Mouse (Mus musculus) neural tube, embryonic 15.5 days (tissue): ENCODE measurements around the gene Gm45062. TPM values are rescaled to one million over a fixed set of nuclear protein-coding genes. Genes with fewer than 3 reads are reported as not detected.

Experiments used
- ATAC-seq: fragments of 200-750 bp; cut with Nextera tagmentation; 2 replicates; pipeline ENCODE4 v1.8.0; 2017; ENCODE audit warnings: mild to moderate bottlenecking, moderate TSS enrichment, moderate library complexity; ENCODE audit not compliant: low FRiP score
- H3K27ac ChIP-seq: fragments of 300-500 bp; sonication (generic); replicated peaks from 2 replicates; pipeline ENCODE4 v1.5.1; 2015; ENCODE audit warnings: mild to moderate bottlenecking, inconsistent platforms
- H3K27me3 ChIP-seq: fragments of 300-500 bp; sonication (generic); replicated peaks from 2 replicates; pipeline ENCODE4 v1.6.1; 2015; ENCODE audit warnings: inconsistent platforms
- H3K36me3 ChIP-seq: fragments of 300-500 bp; sonication (generic); 2 replicates; pipeline ENCODE4 v1.6.1; 2015; ENCODE audit warnings: inconsistent platforms
- H3K4me1 ChIP-seq: fragments of 300-500 bp; sonication (generic); 2 replicates; pipeline ENCODE4 v1.6.1; 2015; ENCODE audit warnings: inconsistent platforms
- H3K4me2 ChIP-seq: fragments of 300-500 bp; sonication (generic); 2 replicates; pipeline ENCODE4 v1.6.1; 2015; ENCODE audit warnings: inconsistent platforms, mild to moderate bottlenecking, moderate library complexity
- H3K4me3 ChIP-seq: fragments of 300-500 bp; sonication (generic); replicated peaks from 2 replicates; pipeline ENCODE4 v1.5.1; 2015; ENCODE audit warnings: mild to moderate bottlenecking, inconsistent platforms
- H3K9ac ChIP-seq: fragments of 300-500 bp; sonication (generic); replicated peaks from 2 replicates; pipeline ENCODE4 v1.6.1; 2015; ENCODE audit warnings: mild to moderate bottlenecking, inconsistent platforms
- H3K9me3 ChIP-seq: fragments of 300-500 bp; sonication (generic); replicated peaks from 2 replicates; pipeline ENCODE4 v1.6.1; 2016; ENCODE audit warnings: inconsistent platforms
- WGBS: fragments of 180-500 bp; shearing (Covaris S2); methylation state at CpG from one replicate; pipeline ENCODE4 v1.1.7; 2015; ENCODE audit warnings: mixed read lengths; 5-methylcytosine and 5-hydroxymethylcytosine counted together
- polyA plus RNA-seq: library from polyadenylated mRNA; unstranded; fragments of >200 nt; fragmentation: Nextera tagmentation; extraction: Ambion mirVana; gene quantifications from 2 replicates; pipeline ENCODE4 v1.2.1, GENCODE M21; 2015

Gene Gm45062
- polyA plus RNA-seq, 1 experiment from 2014 or later: 9.4 TPM

DNA sequence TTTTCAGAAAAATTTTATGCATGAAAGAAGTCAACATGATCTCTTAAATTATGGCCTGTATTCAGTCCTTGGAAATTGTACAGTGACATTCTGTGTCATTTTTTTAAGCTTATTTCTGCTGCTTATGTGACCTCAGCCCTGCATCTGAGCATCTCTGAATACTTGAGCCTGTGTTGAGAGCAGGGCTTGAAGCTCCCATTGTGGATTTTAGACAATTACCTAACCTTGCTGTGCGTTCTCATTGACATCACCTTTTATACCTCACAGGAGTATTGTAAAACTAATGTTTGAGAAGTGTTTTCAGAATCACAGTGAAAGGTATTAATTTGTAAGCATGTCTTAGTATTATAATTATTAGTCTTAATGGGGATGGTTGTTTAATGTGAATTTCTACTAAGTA is 140.5 kb downstream of the Gm45062 start:
- WGBS: 29% methylated on average over 1 of the region's 1 CpGs
- Histone ChIP-seq H3K4me2 (no peak overlapping the region), H3K9me3 (no peaks in the 10 kb centered on the region), H3K36me3 (no peaks in the 10 kb centered on the region; the same call in 1 of the 2 replicates), H3K27ac (no peak overlapping the region), H3K4me1 (no peaks in the 10 kb centered on the region), H3K4me3 (no peak overlapping the region), H3K27me3 (no peaks in the 10 kb centered on the region), H3K9ac (no peak overlapping the region)
- no peak for ATAC-seq

DNA sequence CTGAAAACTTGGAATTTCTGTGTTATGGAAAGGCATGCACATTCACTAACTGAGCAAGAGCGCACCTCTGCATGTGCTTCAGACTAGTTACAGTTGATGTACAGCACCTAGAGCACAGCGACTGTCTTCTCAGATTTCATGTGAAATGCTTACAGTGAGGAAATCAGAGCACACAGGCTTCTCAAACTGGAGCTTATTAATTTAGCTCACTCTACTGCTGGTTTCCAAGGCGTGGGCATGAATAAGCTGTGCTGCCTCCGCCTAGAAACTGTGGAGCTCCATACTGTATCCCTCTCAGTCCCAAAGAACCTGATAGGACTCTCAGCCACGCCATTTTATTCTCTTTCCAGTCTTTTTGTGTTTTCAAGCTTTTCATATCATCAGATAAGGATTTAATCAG is 143.9 kb downstream of the Gm45062 start:
- no peak for ATAC-seq
- Histone ChIP-seq H3K9me3 (no peaks in the 10 kb centered on the region), H3K27ac (no peak overlapping the region), H3K36me3 (no peaks in the 10 kb centered on the region; the same call in 1 of the 2 replicates), H3K4me2 (no peak overlapping the region), H3K4me3 (no peak overlapping the region), H3K27me3 (no peaks in the 10 kb centered on the region), H3K4me1 (no peaks in the 10 kb centered on the region), H3K9ac (no peak overlapping the region)
- 92% methylated on average over 5 of the region's 5 CpGs for WGBS

DNA sequence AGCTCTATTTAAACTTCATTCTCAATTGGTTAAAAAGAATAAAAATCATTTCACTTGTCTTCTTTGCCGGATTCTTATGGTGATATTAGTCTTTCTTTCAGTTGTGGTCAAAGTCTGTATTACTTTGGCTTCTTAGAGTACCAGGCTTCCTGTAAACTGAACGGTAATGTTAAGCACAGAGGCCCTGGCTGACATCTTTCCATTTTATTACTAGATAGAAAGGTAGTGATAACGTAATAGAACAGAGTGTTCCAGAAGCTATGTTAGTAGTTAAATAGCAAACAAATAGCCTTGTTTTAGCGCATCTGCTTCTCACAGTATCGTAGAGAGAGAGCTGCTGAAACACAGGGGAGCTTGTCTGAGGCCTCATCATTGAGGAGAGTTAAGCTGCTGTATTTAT is 146.6 kb downstream of the Gm45062 start:
- Histone ChIP-seq H3K4me3 (no peak overlapping the region), H3K4me2 (no peak overlapping the region), H3K27ac (no peak overlapping the region), H3K36me3 (no peaks in the 10 kb centered on the region; the same call in 1 of the 2 replicates), H3K9ac (no peak overlapping the region), H3K4me1 (no peaks in the 10 kb centered on the region), H3K27me3 (no peaks in the 10 kb centered on the region), H3K9me3 (no peaks in the 10 kb centered on the region)
- 82% methylated on average over 5 of the region's 5 CpGs for WGBS
- no peak for ATAC-seq

DNA sequence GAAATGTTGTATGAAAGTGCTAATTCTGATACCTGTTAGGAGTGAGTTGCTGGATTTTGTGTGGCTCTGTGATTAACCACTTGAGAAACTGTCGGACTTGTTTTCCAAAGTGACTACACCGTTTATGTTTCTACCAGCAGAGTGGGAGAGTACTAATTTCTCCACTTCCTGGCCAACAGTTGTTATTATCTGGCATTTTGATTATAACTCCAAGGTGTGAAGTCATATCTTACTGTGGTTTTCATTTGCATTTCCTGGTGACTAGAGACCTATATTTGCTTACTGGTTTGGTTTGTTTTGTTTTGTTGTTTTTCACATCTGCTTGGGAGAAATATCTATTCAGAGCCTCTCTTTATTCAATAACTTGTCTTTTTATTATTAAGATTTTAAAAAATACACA is 149.1 kb downstream of the Gm45062 start:
- Histone ChIP-seq H3K4me1 (peaks cover 4% of the 10 kb centered on the region; the same call in 1 of the 2 replicates), H3K36me3 (no peaks in the 10 kb centered on the region), H3K4me3 (no peak overlapping the region), H3K9me3 (no peaks in the 10 kb centered on the region), H3K9ac (no peak overlapping the region), H3K27me3 (no peaks in the 10 kb centered on the region), H3K4me2 (no peak overlapping the region), H3K27ac (no peak overlapping the region)
- ATAC-seq: no peak
- 85% methylated on average over 2 of the region's 2 CpGs for WGBS

DNA sequence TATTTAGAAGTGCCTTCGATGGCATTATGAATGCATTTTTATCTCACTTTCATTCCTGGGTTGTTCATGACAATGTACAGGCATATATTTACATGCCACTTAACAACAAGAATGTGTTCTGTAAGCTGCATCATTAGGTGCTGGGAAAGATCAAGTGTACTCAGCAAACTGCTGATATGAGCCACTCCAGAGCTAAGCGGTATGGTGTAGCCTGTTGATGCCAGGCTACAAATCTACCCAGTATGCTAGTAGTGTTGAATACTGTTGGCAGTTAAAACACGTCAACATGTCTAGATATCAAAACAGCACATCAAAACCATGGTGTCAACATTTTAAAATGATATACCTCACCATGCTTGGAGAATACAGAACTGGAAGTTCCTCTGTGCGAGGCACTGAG is 150.6 kb downstream of the Gm45062 start:
- H3K27me3 ChIP-seq: no peaks in the 10 kb centered on the region
- no peak overlapping the region for H3K4me2 ChIP-seq
- peaks cover 12% of the 10 kb centered on the region; the same call in 1 of the 2 replicates for H3K4me1 ChIP-seq
- H3K27ac ChIP-seq: no peak overlapping the region
- H3K9ac ChIP-seq: no peak overlapping the region
- no peaks in the 10 kb centered on the region for H3K9me3 ChIP-seq
- H3K36me3 ChIP-seq: no peaks in the 10 kb centered on the region
- ATAC-seq: no peak
- 89% methylated on average over 4 of the region's 4 CpGs for WGBS
- no peak overlapping the region for H3K4me3 ChIP-seq

DNA sequence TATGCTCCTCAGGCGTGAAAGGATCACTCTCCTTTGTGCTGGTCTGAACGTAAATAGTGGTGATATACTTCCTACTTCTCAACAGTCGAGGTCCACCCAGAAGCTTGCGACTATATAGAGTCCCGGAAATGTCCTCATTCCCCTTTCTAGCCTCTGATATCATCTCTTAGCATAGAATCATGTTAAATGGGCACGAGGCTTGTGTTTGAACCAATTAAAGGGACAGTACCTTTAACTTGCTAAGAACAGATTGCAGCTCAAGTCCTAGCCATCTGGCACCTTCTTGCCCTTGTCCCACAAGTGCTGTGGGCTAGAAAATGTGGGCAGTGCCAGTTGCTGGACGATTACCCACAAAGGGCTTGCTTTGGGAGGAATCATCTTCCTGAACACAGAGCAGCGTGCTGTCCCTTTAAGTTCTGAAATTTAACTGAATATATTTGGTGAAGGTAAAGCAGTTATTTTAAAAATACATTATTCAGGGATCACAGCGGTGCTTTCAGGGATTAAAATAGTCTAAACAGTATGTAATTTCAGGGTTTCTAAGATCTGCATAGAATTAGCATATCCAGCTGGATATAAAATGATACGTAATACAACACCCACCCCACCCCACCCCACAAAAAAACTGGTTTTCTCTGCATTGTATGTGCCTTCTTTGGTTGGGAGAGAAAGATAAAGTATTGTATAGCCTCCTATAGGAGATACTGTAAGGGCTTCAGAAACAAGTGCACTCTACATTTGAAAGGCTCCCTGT is 153.8 kb downstream of the Gm45062 start:
- 0 out of 2 replicates have a peak overlapping the region, but pooled peaks have one; percentile 3 for H3K4me2 ChIP-seq
- no peaks in the 10 kb centered on the region for H3K9me3 ChIP-seq
- H3K36me3 ChIP-seq: no peaks in the 10 kb centered on the region
- H3K27ac ChIP-seq: no peak overlapping the region
- no peaks in the 10 kb centered on the region for H3K27me3 ChIP-seq
- 53% methylated on average over 10 of the region's 10 CpGs for WGBS
- peak; percentile 40; the same call in 1 of the 2 replicates for ATAC-seq
- peaks cover 12% of the 10 kb centered on the region; the same call in 1 of the 2 replicates for H3K4me1 ChIP-seq
- H3K9ac ChIP-seq: peak overlapping the region; percentile 23; the same call in 1 of the 2 replicates
- H3K4me3 ChIP-seq: no peak overlapping the region

DNA sequence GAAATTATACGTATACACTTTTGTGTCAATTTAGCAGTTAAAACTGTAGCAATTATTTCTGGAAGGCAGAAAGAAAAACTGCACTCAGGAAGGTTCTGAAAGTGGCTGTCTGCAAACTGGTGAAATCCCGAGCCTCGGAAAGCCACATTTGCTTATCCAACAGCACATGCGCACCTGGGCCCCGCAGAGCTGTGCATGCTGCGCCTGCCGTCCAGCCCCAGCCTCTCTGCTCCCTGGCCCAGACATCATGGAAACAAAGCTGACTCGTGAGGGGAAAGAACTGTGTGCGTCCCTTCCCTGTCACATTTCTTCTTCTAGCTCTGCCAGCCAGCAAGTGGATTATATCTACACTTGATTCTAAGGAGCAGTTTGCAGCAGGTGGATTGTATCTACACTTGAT is 154.8 kb downstream of the Gm45062 start:
- Histone ChIP-seq H3K36me3 (no peaks in the 10 kb centered on the region), H3K27ac (0 out of 2 replicates have a peak overlapping the region, but pooled peaks have one; percentile 6), H3K9ac (no peak overlapping the region), H3K4me2 (peak overlapping the region; percentile 9), H3K9me3 (no peaks in the 10 kb centered on the region), H3K4me1 (peaks cover 12% of the 10 kb centered on the region; the same call in 1 of the 2 replicates), H3K4me3 (peak overlapping the region; percentile 11; the same call in 1 of the 2 replicates), H3K27me3 (no peaks in the 10 kb centered on the region)
- no peak; the same call in 1 of the 2 replicates for ATAC-seq
- 53% methylated on average over 9 of the region's 9 CpGs for WGBS

DNA sequence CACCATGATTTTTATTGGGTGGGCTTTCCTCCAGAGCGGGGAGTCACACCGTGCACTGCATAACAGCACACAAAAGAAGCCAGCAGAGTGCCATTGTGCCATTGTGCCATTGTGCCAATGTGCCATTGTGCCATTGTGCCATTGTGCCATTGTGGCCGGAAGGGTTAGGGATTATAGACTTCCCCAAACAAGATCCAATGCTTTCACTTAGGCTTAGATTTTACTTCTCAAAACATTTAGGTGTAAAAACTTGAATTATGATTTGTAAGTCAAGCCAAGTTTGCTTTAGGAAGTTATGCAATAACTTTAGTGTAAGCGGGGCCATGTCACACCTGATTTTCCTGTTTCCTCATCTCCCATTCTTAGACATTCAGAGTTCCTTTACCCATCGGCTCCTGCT is 156.6 kb downstream of the Gm45062 start:
- 59% methylated on average over 5 of the region's 5 CpGs for WGBS
- no peaks in the 10 kb centered on the region for H3K9me3 ChIP-seq
- peaks cover 17% of the 10 kb centered on the region for H3K4me1 ChIP-seq
- no peaks in the 10 kb centered on the region for H3K27me3 ChIP-seq
- H3K9ac ChIP-seq: no peak overlapping the region
- no peak overlapping the region for H3K27ac ChIP-seq
- no peak overlapping the region for H3K4me2 ChIP-seq
- ATAC-seq: no peak
- no peaks in the 10 kb centered on the region for H3K36me3 ChIP-seq
- no peak overlapping the region for H3K4me3 ChIP-seq

DNA sequence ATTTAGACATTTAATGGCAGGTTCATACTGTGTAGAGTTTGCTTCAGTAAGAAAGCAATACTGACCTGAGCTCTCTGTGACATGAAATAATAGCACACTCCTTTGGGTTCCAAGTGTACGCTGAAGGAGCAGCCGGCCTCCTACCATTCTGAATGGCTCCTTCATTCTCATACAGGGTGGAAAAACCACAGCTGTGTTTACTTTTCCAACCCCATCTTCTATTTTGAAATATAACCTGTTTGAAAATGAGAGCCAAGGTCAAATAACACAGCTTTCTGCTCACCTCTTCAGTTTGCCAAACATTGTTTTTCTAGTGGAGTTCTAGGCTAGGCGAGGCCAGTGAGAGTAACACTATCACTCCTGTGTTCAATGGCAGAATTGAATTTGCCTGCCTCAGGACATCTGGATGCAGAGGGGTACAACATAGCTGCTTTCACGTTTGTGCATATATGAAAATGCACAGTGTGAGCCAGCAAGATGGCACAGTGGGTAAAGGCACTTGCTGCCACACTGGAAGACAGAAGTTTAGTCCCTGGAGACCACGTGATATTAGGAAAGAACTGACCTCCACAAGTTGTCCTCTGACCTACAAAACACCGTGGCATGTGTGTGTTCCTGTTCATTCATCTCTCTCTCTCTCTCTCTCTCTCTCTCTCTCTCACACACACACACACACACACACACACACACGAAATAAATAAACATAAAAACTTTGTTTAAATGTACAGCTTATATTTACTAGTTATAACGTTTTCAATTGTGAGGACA is 157.7 kb downstream of the Gm45062 start:
- peaks cover 25% of the 10 kb centered on the region for H3K4me1 ChIP-seq
- ATAC-seq: no peak
- no peaks in the 10 kb centered on the region for H3K9me3 ChIP-seq
- no peak overlapping the region for H3K4me2 ChIP-seq
- H3K4me3 ChIP-seq: no peak overlapping the region
- 83% methylated on average over 8 of the region's 8 CpGs for WGBS
- H3K27me3 ChIP-seq: no peaks in the 10 kb centered on the region
- no peak overlapping the region for H3K27ac ChIP-seq
- no peaks in the 10 kb centered on the region for H3K36me3 ChIP-seq
- H3K9ac ChIP-seq: no peak overlapping the region

DNA sequence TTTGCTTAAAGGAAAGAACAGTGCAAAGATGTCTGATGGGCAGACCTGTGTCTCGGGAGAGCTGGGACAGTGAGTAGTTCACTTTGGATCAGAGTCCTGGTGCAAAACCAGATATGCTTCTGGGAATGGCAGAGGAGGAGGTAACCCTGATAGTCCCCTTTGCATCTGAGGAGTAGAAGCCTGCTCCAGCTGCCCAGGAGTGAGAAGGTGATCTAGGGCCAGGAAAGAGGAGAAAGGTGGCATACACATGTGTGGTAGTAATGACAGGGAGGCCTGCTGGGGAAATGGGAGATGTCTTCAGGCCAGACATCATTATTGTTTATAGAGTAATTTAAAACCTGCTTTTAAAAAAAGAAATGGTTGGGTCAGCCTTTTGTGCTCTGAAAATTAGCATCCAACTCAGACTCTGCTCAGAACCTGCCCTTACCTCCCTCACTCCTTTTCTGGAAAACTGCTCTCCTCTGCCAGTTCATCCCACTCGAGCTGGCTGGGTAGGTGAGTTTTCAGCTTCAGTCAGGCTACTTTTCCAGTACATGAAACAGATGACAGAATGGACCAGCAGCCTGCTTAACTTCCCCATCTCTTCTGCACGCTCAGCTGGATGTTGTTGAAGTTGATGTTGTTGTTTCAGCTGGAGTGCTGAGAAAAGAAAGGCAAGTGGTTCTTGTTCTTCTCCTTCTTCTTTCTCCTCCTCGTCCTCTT is 160.4 kb downstream of the Gm45062 start:
- ATAC-seq: no peak
- whole genome bisulfite sequencing: 66% methylated on average over 4 of the region's 4 CpGs
- H3K9me3 ChIP-seq: no peaks in the 10 kb centered on the region
- no peak overlapping the region for H3K9ac ChIP-seq
- H3K36me3 ChIP-seq: no peaks in the 10 kb centered on the region
- H3K4me3 ChIP-seq: no peak overlapping the region
- no peak overlapping the region for H3K27ac ChIP-seq
- no peak overlapping the region for H3K4me2 ChIP-seq
- H3K4me1 ChIP-seq: peaks cover 24% of the 10 kb centered on the region
- no peaks in the 10 kb centered on the region for H3K27me3 ChIP-seq

DNA sequence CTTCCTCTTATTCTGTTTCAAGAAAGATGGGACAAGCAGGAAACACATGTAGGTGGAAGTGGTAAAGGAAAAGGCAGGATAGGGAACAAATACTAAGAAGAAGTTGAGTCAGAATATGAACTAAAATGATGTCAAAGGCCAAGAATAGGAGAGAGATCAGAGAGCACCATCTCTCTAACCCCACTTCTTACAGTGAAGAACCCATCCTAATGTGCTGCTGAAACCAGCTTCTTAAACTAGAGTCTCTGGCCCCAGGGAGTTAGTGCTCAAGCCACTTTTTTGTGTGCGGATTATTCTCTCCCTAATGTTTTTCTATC is 160.9 kb downstream of the Gm45062 start:
- Histone ChIP-seq H3K9ac (no peak overlapping the region), H3K4me2 (no peak overlapping the region), H3K4me1 (peaks cover 24% of the 10 kb centered on the region), H3K27me3 (no peaks in the 10 kb centered on the region), H3K27ac (no peak overlapping the region), H3K4me3 (no peak overlapping the region), H3K36me3 (no peaks in the 10 kb centered on the region), H3K9me3 (no peaks in the 10 kb centered on the region)
- WGBS: 93% methylated on average over 1 of the region's 1 CpGs
- ATAC-seq: no peak
